Mouse (Mus musculus): ENCODE measurements at regions not wholly inside any gene's neighbourhood (a gene's known extent, or its start where the extent isn't known, plus 50 kb on each side); places are given as distances from the start of the nearest gene placed in this dataset.

GRCm38 (mm10) chr12:48146117-48146516 is 1236.3 kb upstream of the Foxg1 start:
- Histone ChIP-seq H3K4me3 (ENCODE audit: control insufficient read depth in 1 of 2, insufficient read depth in 1 of 2, low read depth in 2 of 2, low read length in 2 of 2) (no peak overlapping the region), H3K27ac (ENCODE audit: control insufficient read depth, low read depth, low read length) (no peak overlapping the region), H3K9me3 (replicated peaks; ENCODE audit: insufficient read depth, low read length) (no peaks in the 10 kb centered on the region), H3K79me2 (ENCODE audit: control insufficient read depth, insufficient read depth, low read length, poor library complexity) (no peaks in the 10 kb centered on the region), H3K4me1 (ENCODE audit: control insufficient read depth in 1 of 2, insufficient read depth in 2 of 2, low read length in 2 of 2) (no peaks in the 10 kb centered on the region; a peak in 1 of 4 replicates), H3K9ac (ENCODE audit: control insufficient read depth, low read depth, low read length, poor library complexity, severe bottlenecking) (no peak overlapping the region), H3K27me3 (ENCODE audit: control insufficient read depth in 1 of 2, insufficient read depth in 2 of 2, low read length in 2 of 2) (no peaks in the 10 kb centered on the region), H3K36me3 (ENCODE audit: control insufficient read depth in 1 of 2, insufficient read depth in 2 of 2, low read length in 2 of 2) (no peaks in the 10 kb centered on the region)
- TF ChIP-seq SMC3 (IDR thresholded peaks at IDR 0.05; ENCODE audit: low read depth, low read length), result peak; percentile 72
- TF ChIP-seq GATA1 (IDR thresholded peaks at IDR 0.05; ENCODE audit: low read depth, low read length), result 0 out of 2 replicates have a peak, but pooled peaks have one; percentile 13
- peak; percentile 58; the same call in 1 of the 2 replicates for TF ChIP-seq ZC3H11A (IDR thresholded peaks at IDR 0.05; ENCODE audit: low read depth, low read length)
- no peak for TF ChIP-seq BHLHE40 (IDR thresholded peaks at IDR 0.05; ENCODE audit: borderline replicate concordance, low read depth, low read length)
- TF ChIP-seq RAD21 (IDR thresholded peaks at IDR 0.05; ENCODE audit: low read depth, low read length), result peak; percentile 74
- TF ChIP-seq EP300 (IDR thresholded peaks at IDR 0.05; ENCODE audit: low read depth in 1 of 2, low read length in 2 of 2), result no peak
- peak in 1 of 3 experiments; percentile 60; a peak in 3 of 6 replicates for TF ChIP-seq CTCF (IDR thresholded peaks at IDR 0.05 in 2 of 3, conservative IDR thresholded peaks at IDR 0.05 in 1 of 3; ENCODE audit: control insufficient read depth in 1 of 3, insufficient read depth in 1 of 3, low read depth in 2 of 3, low read length in 3 of 3, poor library complexity in 1 of 3, severe bottlenecking in 1 of 3)
- peak; percentile 52 for DNase-seq (ENCODE audit: low read depth, low spot score)

- Histone ChIP-seq H3K79me2 (ENCODE audit: control insufficient read depth, insufficient read depth, low read length, poor library complexity) (no peaks in the 10 kb centered on the region), H3K27ac (ENCODE audit: control insufficient read depth, low read depth, low read length) (no peak overlapping the region), H3K4me3 (ENCODE audit: control insufficient read depth in 1 of 2, insufficient read depth in 1 of 2, low read depth in 2 of 2, low read length in 2 of 2) (no peak overlapping the region), H3K4me1 (ENCODE audit: control insufficient read depth in 1 of 2, insufficient read depth in 2 of 2, low read length in 2 of 2) (no peaks in the 10 kb centered on the region), H3K9ac (ENCODE audit: control insufficient read depth, low read depth, low read length, poor library complexity, severe bottlenecking) (no peak overlapping the region), H3K27me3 (ENCODE audit: control insufficient read depth in 1 of 2, insufficient read depth in 2 of 2, low read length in 2 of 2) (no peaks in the 10 kb centered on the region), H3K36me3 (ENCODE audit: control insufficient read depth in 1 of 2, insufficient read depth in 2 of 2, low read length in 2 of 2) (no peaks in the 10 kb centered on the region), H3K9me3 (replicated peaks; ENCODE audit: insufficient read depth, low read length) (no peaks in the 10 kb centered on the region)
- DNase-seq (ENCODE audit: low read depth, low spot score), result no peak
- TF ChIP-seq MAX (IDR thresholded peaks at IDR 0.05; ENCODE audit: low read length) (no peak), CTCF (IDR thresholded peaks at IDR 0.05 in 2 of 3, conservative IDR thresholded peaks at IDR 0.05 in 1 of 3; ENCODE audit: control insufficient read depth in 1 of 3, insufficient read depth in 1 of 3, low read depth in 2 of 3, low read length in 3 of 3, poor library complexity in 1 of 3, severe bottlenecking in 1 of 3) (no peak), BHLHE40 (IDR thresholded peaks at IDR 0.05; ENCODE audit: borderline replicate concordance, low read depth, low read length) (no peak), ELF1 (IDR thresholded peaks at IDR 0.05; ENCODE audit: low read depth, low read length) (no peak), SIN3A (IDR thresholded peaks at IDR 0.05; ENCODE audit: low read length) (no peak)
These were observed 1259.5 kb upstream of the Foxg1 start for GRCm38 (mm10) chr12:48122996-48123395.

DNA sequence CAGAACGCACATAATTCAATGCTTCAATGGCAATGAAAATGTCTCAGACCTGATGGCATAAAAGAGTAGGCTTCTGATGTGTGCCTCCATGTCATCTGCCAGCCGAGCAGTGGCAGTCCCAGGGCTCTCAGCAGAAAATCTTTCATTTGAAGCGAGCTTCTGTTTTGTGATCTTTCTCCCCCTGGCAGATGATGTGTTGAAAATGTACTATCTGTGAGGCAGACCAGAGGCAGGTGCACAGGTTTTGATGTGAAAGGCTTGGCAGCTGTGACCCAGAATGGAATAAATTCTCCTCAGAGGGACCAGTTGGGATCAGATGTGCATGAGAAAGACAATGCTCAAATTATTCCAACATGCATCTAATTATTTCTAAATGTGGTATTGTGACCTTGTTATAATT is 1281.0 kb upstream of the Nova1 start:
- H3K27me3 ChIP-seq (ENCODE audit: control insufficient read depth in 1 of 2, insufficient read depth in 2 of 2, low read length in 2 of 2), result no peaks in the 10 kb centered on the region
- no peaks in the 10 kb centered on the region for H3K9me3 ChIP-seq (replicated peaks; ENCODE audit: insufficient read depth, low read length)
- no peak overlapping the region for H3K27ac ChIP-seq (ENCODE audit: control insufficient read depth, low read depth, low read length)
- H3K4me3 ChIP-seq (ENCODE audit: control insufficient read depth in 1 of 2, insufficient read depth in 1 of 2, low read depth in 2 of 2, low read length in 2 of 2), result no peak overlapping the region
- no peak for DNase-seq (ENCODE audit: low read depth, low spot score)
- H3K9ac ChIP-seq (ENCODE audit: control insufficient read depth, low read depth, low read length, poor library complexity, severe bottlenecking), result no peak overlapping the region
- peaks cover 0 to 2% of the 10 kb centered on the region in 2 experiments; a peak in 1 of 4 replicates for H3K36me3 ChIP-seq (ENCODE audit: control insufficient read depth in 1 of 2, insufficient read depth in 2 of 2, low read length in 2 of 2)
- no peaks in the 10 kb centered on the region for H3K79me2 ChIP-seq (ENCODE audit: control insufficient read depth, insufficient read depth, low read length, poor library complexity)
- H3K4me1 ChIP-seq (ENCODE audit: control insufficient read depth in 1 of 2, insufficient read depth in 2 of 2, low read length in 2 of 2), result no peaks in the 10 kb centered on the region
- no peak for TF ChIP-seq SMC3 (IDR thresholded peaks at IDR 0.05; ENCODE audit: low read depth, low read length)
- no peak for TF ChIP-seq HCFC1 (IDR thresholded peaks at IDR 0.05; ENCODE audit: low read depth, low read length)
- TF ChIP-seq TBP (IDR thresholded peaks at IDR 0.05; ENCODE audit: low read depth, low read length), result no peak
- no peak for TF ChIP-seq ZKSCAN1 (IDR thresholded peaks at IDR 0.05; ENCODE audit: low read depth, low read length)
- TF ChIP-seq CTCF (IDR thresholded peaks at IDR 0.05 in 2 of 3, conservative IDR thresholded peaks at IDR 0.05 in 1 of 3; ENCODE audit: control insufficient read depth in 1 of 3, insufficient read depth in 1 of 3, low read depth in 2 of 3, low read length in 3 of 3, poor library complexity in 1 of 3, severe bottlenecking in 1 of 3), result no peak
- no peak for TF ChIP-seq EP300 (IDR thresholded peaks at IDR 0.05; ENCODE audit: low read depth in 1 of 2, low read length in 2 of 2)
- no peak for TF ChIP-seq ZC3H11A (IDR thresholded peaks at IDR 0.05; ENCODE audit: low read depth, low read length)
- no peak for TF ChIP-seq NRF1 (IDR thresholded peaks at IDR 0.05; ENCODE audit: insufficient read depth, low read depth, low read length, poor library complexity, severe bottlenecking)
- TF ChIP-seq MYB (IDR thresholded peaks at IDR 0.05; ENCODE audit: low read depth, low read length), result no peak
- no peak for TF ChIP-seq TAL1 (IDR thresholded peaks at IDR 0.05; ENCODE audit: low read length)
- TF ChIP-seq JUND (IDR thresholded peaks at IDR 0.05; ENCODE audit: low read depth, low read length), result no peak
- TF ChIP-seq GATA1 (IDR thresholded peaks at IDR 0.05; ENCODE audit: low read depth, low read length), result no peak
- TF ChIP-seq CHD2 (IDR thresholded peaks at IDR 0.05; ENCODE audit: low read length), result no peak

Measured in MEL (cell line).